Mouse (Mus musculus): ENCODE results near the gene Skap2. TPM values are rescaled to one million over a fixed set of nuclear protein-coding genes. Genes with fewer than 3 reads are reported as not detected.

The Skap2 gene
- total and polyA plus RNA-seq, 2 experiments from 2014 or later, result 11.5 to 12.5 TPM

DNA sequence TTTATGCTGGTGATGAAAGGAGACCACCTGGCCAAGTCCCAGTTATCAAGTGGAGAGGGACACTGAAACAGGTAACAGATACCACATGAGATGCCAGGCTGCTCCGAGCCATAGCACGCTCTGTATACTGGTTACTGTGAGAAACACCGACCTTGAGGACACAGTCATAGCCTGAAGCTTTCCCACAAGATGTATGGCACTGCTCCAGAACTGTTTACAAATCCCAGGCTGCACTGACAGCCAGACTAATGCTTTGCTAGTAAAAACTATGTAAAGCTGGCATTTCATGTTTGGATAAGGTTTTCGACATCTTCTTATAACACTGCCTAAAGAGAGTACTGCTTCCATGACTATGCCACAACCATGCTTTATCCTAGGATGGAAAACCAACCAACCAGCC lies 90.5 kb downstream of the Skap2 start:
- Histone ChIP-seq H3K9me3 (ENCODE audit: low read length) (no peaks in the 10 kb centered on the region), H3K4me3 (ENCODE audit: low read depth, low read length) (no peak overlapping the region), H3K4me1 (ENCODE audit: insufficient read depth, low read length) (no peaks in the 10 kb centered on the region), H3K9ac (replicated peaks; ENCODE audit: low read length, poor library complexity, severe bottlenecking) (no peak overlapping the region), H3K4me2 (ENCODE audit: low read depth, low read length, poor library complexity, severe bottlenecking) (no peak overlapping the region), H3K36me3 (ENCODE audit: insufficient read depth, low read length) (no peaks in the 10 kb centered on the region), H3K27ac (ENCODE audit: low read depth, low read length) (no peak overlapping the region), H3K27me3 (ENCODE audit: insufficient read depth, low read length) (peaks cover 14% of the 10 kb centered on the region; the same call in 1 of the 2 replicates)
- no peak for DNase-seq (ENCODE audit: low spot score)
- ATAC-seq (ENCODE audit: low FRiP score), result no peak
- TF ChIP-seq CTCF (IDR thresholded peaks at IDR 0.05), result no peak
- WGBS, result 87% methylated on average over 4 of the region's 4 CpGs

DNA sequence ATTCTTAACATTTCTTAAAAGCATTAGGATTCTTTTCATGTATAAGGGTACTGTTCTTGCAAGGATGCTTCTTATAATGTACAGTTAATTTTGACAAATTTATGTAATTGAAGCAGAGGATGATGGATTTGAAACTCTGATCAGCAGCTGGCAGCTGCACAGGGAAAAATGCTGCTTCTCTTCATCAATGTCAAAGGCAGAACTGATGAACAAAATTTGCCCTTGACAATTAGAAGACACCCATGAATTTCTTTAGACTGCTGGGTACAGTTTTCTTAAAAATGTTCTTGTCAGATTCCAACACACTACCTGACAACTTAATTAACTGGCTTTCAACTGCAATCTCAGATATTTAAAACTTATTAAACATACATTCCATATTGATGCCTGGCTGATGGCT lies 103.9 kb downstream of the Skap2 start:
- Histone ChIP-seq H3K9me3 (ENCODE audit: low read length) (no peaks in the 10 kb centered on the region), H3K27me3 (ENCODE audit: insufficient read depth, low read length) (no peaks in the 10 kb centered on the region), H3K36me3 (ENCODE audit: insufficient read depth, low read length) (no peaks in the 10 kb centered on the region), H3K4me2 (ENCODE audit: low read depth, low read length, poor library complexity, severe bottlenecking) (no peak overlapping the region), H3K4me3 (ENCODE audit: low read depth, low read length) (no peak overlapping the region), H3K9ac (replicated peaks; ENCODE audit: low read length, poor library complexity, severe bottlenecking) (no peak overlapping the region), H3K27ac (ENCODE audit: low read depth, low read length) (no peak overlapping the region), H3K4me1 (ENCODE audit: insufficient read depth, low read length) (no peaks in the 10 kb centered on the region)
- TF ChIP-seq CTCF (IDR thresholded peaks at IDR 0.05), result no peak
- DNase-seq (ENCODE audit: low spot score) (no peak), ATAC-seq (ENCODE audit: low FRiP score) (no peak)

DNA sequence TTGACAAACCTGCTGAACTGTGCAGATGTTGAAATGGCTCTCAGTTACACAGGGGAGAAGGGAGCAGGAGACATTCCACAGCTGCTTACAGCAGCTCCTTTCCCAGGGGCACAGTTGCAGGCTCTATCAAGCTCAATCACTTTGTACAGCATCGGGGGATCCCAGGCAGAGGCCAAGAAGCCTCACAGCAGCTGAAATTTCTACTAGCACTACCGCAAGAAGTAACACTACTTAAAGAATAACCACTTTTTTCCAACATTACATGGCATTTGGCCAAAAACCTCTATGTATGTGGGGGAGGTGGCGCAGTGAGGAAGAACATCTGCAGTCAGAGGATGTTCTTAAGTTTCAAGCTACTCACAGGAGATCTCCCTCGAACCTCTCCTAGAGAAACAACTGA lies 106.7 kb downstream of the Skap2 start:
- Histone ChIP-seq H3K27me3 (ENCODE audit: insufficient read depth, low read length) (no peaks in the 10 kb centered on the region), H3K9me3 (ENCODE audit: low read length) (no peaks in the 10 kb centered on the region), H3K27ac (ENCODE audit: low read depth, low read length) (no peak overlapping the region), H3K4me1 (ENCODE audit: insufficient read depth, low read length) (no peaks in the 10 kb centered on the region), H3K4me2 (ENCODE audit: low read depth, low read length, poor library complexity, severe bottlenecking) (no peak overlapping the region), H3K4me3 (ENCODE audit: low read depth, low read length) (no peak overlapping the region), H3K9ac (replicated peaks; ENCODE audit: low read length, poor library complexity, severe bottlenecking) (no peak overlapping the region), H3K36me3 (ENCODE audit: insufficient read depth, low read length) (no peaks in the 10 kb centered on the region)
- DNase-seq (ENCODE audit: low spot score) (no peak), ATAC-seq (ENCODE audit: low FRiP score) (no peak)
- 68% methylated on average over 4 of the region's 4 CpGs for WGBS
- TF ChIP-seq CTCF (IDR thresholded peaks at IDR 0.05), result no peak

DNA sequence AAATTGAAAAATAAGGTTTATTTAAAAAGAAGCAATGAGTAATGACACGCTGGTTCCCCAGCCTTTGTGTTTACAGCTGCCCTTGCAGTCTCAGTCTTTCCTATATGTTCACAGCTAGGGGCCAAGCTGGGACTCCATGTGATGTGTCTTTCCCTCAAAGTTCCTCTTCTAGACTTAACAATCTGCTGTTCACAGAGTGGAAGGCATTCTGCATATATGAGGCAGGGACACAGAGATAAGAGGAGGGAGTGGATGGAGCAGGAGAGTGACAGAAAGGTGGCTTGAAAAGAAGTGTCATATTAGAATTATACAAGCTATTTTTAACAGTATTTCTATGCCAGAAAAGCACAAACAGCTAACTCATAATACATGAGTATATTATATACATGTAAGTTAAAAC lies 110.8 kb downstream of the Skap2 start:
- WGBS, result 78% methylated on average over 1 of the region's 1 CpGs
- H3K4me1 ChIP-seq (ENCODE audit: insufficient read depth, low read length), result no peaks in the 10 kb centered on the region
- H3K9me3 ChIP-seq (ENCODE audit: low read length), result no peaks in the 10 kb centered on the region
- DNase-seq (ENCODE audit: low spot score) (no peak), ATAC-seq (ENCODE audit: low FRiP score) (no peak)
- H3K27ac ChIP-seq (ENCODE audit: low read depth, low read length), result no peak overlapping the region
- H3K9ac ChIP-seq (replicated peaks; ENCODE audit: low read length, poor library complexity, severe bottlenecking), result no peak overlapping the region
- no peak for TF ChIP-seq CTCF (IDR thresholded peaks at IDR 0.05)
- H3K27me3 ChIP-seq (ENCODE audit: insufficient read depth, low read length), result no peaks in the 10 kb centered on the region
- no peak overlapping the region for H3K4me3 ChIP-seq (ENCODE audit: low read depth, low read length)
- no peak overlapping the region for H3K4me2 ChIP-seq (ENCODE audit: low read depth, low read length, poor library complexity, severe bottlenecking)
- no peaks in the 10 kb centered on the region for H3K36me3 ChIP-seq (ENCODE audit: insufficient read depth, low read length)

DNA sequence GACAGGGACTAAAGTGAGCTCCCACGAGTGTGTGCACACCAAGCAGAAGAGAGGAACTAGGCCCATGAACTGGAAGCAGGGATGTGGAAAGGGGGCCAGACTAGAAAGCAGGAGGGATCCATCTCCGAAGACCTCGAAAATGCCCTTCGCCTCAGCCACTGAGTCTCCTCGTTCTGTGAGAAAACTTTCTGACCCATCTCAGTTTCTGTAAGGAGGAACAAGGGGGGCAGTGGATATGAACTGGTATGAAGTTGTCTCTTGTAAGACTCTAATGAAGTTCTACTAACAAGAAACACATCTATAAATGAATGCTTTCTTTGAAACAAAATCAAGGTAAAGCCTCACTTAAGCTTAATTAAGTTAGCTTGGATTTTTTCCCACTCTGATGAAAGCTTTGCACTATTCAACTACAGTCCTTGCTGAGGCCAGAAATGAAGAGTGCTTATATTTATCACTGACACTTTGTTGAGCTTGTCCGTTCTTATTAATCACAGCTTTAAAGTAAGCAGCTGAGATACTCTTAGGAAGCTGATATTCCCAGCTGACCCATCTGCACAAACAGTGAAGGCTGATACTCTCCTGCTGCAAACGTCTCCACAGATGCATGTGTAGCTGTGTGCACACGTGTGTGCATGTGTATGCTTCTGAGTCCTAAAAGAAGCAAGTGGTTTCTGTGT lies 113.9 kb downstream of the Skap2 start:
- no peaks in the 10 kb centered on the region for H3K9me3 ChIP-seq (ENCODE audit: low read length)
- H3K4me3 ChIP-seq (ENCODE audit: low read depth, low read length), result no peak overlapping the region
- H3K27ac ChIP-seq (ENCODE audit: low read depth, low read length), result no peak overlapping the region
- H3K36me3 ChIP-seq (ENCODE audit: insufficient read depth, low read length), result no peaks in the 10 kb centered on the region
- no peak for ATAC-seq (ENCODE audit: low FRiP score)
- WGBS, result 79% methylated on average over 8 of the region's 8 CpGs
- H3K9ac ChIP-seq (replicated peaks; ENCODE audit: low read length, poor library complexity, severe bottlenecking), result no peak overlapping the region
- H3K4me1 ChIP-seq (ENCODE audit: insufficient read depth, low read length), result no peaks in the 10 kb centered on the region
- no peaks in the 10 kb centered on the region for H3K27me3 ChIP-seq (ENCODE audit: insufficient read depth, low read length)
- H3K4me2 ChIP-seq (ENCODE audit: low read depth, low read length, poor library complexity, severe bottlenecking), result no peak overlapping the region
- TF ChIP-seq CTCF (IDR thresholded peaks at IDR 0.05), result no peak
- no peak for DNase-seq (ENCODE audit: low spot score)

DNA sequence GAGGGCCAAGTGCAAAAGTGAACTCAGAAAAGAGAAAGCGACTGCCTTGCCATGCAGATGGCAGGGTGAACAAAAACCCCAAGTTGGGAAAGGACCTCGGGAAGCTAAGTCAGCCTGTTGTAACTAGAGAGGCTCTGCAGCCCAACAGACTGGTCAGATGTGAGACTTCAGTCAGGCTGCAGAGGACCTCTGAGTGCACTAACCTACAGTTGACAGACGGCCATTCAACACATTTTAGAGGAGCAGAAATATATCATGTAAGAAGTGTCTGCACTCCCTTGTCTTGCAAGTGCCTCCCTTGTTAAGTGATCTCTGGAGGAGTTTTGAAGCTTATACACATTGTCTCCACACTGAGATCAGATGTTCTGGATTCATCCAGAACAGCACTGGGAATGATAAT lies 116.6 kb downstream of the Skap2 start:
- DNase-seq (ENCODE audit: low spot score) (no peak), ATAC-seq (ENCODE audit: low FRiP score) (no peak)
- Histone ChIP-seq H3K36me3 (ENCODE audit: insufficient read depth, low read length) (no peaks in the 10 kb centered on the region), H3K4me3 (ENCODE audit: low read depth, low read length) (no peak overlapping the region), H3K4me1 (ENCODE audit: insufficient read depth, low read length) (no peaks in the 10 kb centered on the region), H3K27ac (ENCODE audit: low read depth, low read length) (no peak overlapping the region), H3K9ac (replicated peaks; ENCODE audit: low read length, poor library complexity, severe bottlenecking) (no peak overlapping the region), H3K4me2 (ENCODE audit: low read depth, low read length, poor library complexity, severe bottlenecking) (no peak overlapping the region), H3K27me3 (ENCODE audit: insufficient read depth, low read length) (no peaks in the 10 kb centered on the region), H3K9me3 (ENCODE audit: low read length) (no peaks in the 10 kb centered on the region)
- WGBS, result 85% methylated on average over 3 of the region's 3 CpGs
- no peak for TF ChIP-seq CTCF (IDR thresholded peaks at IDR 0.05)
